Mouse (Mus musculus) erythroid progenitor cell, adult 5-6 weeks (primary cell): ENCODE results near the gene Grm3. TPM values are rescaled to one million over a fixed set of nuclear protein-coding genes. Genes with fewer than 3 reads are reported as not detected.

Experiments used
- ATAC-seq: replicated peaks from 2 replicates; pipeline ENCODE4 v1.8.0; 2016; ENCODE audit warnings: moderate number of reproducible peaks, mild to moderate bottlenecking, moderate TSS enrichment, inconsistent platforms; ENCODE audit not compliant: poor library complexity, low FRiP score, severe bottlenecking
- total RNA-seq, 2 experiments: library from RNA; stranded (forward) in 1 of 2; stranded (reverse) in 1 of 2; fragments of 150-400 nt in 1 of 2; fragments of 186-747, 209-891 nt in 1 of 2; gene quantifications; 2 replicates each; pipeline versions ENCODE4 v1.2.3 to v1.2.4; 2015 to 2017; ENCODE audit warnings: low replicate concordance in 2 of 2

Gene Grm3
- total RNA-seq (2015; ENCODE audit: low replicate concordance) = 0.72 TPM in 1 of 2 replicates, not detected in the other
- total RNA-seq (2017; ENCODE audit: low replicate concordance) = not detected in 2 replicates

DNA sequence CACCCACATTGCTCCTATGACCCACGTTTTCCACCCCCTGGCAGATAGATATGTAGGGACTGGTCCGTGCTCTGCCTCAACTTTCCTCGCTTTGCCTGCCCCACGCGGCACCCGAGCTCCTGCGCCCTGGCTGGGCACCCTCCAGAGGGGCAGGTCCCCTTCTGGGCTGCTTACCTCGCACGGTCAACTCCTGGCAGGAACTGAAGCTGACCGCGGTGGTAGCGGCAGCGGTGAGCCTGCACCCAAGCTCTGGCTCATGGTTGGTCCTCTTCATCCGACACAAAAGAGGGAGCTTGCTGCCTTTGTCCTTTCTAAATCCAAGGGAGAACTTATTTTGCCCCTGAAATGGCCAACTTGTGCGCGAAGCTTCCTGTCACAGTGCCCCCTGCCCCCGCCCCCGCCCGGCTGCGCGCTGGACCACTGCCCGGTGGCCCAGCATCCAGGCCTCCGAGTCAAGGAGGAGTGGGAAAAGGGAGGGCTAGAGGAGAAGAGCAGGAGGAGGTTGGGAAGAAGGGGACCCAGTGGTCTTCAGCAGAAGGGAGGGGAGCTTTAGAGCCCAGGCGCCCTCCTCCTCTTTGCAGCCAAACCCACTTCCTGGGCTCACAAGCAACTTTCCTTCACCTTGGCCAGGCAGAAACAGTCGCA is at the start of gene Grm3:
TSS of gene Grm3 (minus strand) at position 215 of the 645 bp plus-strand sequence.
- ATAC-seq = no peak

DNA sequence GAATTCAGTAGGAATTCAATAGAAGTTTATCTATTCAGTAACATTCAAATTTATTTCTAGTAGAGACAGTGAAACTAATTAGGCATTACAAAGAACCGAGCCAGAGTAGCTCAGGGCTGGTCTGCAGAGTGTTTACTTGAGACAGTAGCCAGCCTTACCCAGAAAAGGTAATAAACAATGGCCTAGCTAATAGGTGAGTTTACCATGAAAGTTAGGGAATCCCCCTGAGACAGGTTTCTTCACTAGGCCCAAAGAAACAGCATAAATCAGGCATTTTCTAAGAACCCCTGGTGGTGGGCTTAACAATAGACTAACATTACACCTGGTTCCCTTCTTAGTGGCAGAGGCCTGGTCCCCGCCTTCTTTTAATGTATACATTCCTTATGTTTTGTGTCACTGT is 30.8 kb upstream of the Grm3 start:
- no peak for ATAC-seq

DNA sequence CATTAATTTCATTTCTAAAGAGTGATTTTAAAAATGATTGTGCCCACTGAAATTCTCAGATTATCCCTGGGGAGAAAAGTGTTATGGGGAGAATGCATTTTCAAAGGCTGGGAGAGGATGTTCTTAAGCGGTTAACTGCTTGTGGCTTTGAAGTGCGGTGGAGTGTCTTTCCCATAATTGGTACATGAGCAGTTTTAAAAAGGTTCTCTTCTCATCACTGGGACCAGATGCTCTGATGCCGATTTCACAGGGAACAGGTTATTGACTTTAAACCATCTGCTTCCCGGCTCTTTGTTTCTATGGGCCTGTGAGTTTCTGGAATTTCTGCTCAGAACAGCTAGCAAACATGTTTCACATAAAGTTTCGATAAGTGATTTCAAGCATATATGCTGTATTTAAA is 23.2 kb upstream of the Grm3 start:
- no peak for ATAC-seq

DNA sequence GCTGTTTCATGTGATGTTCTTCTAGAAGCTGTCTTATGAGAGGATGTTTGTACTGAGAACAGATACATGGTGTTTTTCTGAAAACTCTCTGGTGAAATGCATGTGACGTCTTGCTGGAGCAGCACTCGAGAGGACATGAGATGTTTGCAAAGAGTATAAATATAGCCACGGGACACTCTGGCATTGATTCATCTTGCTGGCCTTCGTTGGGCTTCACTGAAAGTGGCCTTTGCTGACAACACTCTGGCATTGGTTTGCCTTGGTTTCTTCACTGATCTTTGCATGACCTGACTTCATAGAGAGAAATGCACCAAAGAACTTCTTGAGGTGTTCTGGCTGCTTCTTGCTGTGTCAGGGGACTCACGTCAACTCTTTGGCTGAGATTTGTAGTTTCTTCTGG is 19.1 kb upstream of the Grm3 start:
- no peak for ATAC-seq

DNA sequence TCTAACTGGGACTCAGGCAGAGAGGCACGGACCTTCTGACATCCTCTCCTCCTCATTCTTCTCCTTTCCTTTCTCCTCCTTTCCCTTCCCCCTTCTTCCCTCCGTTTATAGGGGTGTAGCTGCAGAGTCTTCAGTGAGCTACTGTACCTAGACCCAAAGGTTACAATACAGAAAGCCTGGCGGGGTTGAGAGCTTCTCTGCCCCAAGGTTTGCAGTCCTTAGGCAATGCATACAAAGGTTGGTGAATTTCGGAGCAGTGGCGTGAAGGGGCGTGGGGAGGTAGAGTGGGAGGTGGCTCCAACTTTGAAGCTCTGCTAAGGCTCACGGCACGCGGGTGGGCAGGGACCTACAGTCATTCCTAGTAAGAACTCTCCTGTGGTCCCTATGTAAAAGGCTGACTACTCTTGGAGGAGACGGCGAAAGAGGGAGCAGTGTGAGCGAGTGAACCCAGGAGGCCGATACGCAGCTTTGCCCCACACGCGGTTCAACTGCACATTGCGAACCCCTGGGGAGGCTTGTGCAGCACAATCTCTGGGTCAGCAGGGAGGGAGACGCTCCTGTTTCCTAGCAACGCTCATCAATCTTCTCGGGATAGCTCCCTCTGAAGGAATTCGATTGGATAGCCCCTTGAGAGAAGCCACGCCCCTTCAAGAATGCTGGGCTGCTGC is 765 bp upstream of the Grm3 start:
- no peak for ATAC-seq

DNA sequence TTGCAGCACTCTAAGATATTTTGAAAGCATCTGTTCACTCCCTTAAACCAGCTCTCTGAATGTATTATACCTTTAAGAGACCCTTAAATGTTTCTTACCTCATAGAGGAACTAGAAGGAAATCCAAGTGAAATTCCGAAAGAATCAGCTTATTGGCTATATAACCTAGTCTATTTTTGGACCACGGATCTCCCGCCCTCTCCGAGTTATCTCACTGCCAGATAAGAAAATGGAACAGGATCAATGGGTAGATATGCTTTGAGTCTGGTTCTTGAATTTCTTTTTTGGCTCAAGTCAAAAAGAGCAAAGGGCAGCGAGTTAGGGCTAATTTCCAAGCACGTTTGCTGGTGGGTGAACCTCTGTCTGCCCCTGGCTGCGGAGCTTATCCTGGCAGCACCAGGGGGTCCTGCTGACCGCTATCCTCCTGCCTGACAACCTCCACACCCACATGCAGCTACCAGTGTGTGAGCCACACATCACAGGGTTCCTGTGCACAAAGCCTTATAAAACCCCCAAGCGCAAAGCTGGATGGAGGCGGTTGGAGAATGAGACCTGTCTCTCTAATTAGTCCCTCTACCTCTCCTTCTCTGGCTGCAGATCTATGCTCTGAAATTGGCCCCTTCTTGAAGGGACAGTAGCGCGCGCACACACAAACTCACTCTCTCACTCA is 549 bp downstream of the Grm3 start:
- ATAC-seq = no peak

DNA sequence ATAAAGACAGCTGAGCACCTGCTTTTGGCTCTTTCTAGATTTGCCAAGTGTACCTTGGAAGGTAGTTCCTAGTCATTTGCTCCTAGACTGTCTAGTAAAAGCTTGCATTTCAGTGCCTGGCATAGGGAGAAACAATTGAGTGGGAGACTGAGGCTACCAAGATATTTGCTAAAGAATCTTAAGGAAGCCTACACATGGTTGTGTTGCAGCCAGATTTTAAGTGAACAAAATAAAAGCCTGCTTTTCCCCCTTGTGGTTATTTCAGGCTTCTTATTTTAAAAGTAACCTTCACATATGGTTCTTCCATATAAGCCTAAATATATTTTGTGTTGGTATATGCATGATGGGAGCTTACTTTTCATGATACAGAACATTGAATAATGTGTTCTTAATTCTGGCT is 3.8 kb downstream of the Grm3 start:
- ATAC-seq = no peak

DNA sequence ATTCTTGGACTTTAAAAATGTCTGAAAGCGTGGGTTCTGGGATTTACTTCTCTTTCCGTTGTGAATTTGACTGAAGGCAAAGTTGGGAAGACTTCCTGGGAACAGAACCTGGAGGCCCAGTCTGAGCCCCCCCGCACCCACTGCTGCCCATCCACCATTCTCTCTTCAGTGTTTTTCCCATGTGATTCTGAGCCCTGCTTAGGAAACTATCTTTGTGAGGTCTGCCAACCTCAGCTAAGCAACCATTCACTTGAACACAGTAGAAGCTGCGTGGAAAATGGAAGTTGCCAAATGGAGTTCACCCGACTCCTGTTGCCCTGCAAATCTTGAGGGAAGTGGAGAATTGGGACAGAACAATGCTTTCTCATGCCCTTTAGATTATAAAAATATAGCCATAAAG is 8.7 kb downstream of the Grm3 start:
- ATAC-seq = no peak

DNA sequence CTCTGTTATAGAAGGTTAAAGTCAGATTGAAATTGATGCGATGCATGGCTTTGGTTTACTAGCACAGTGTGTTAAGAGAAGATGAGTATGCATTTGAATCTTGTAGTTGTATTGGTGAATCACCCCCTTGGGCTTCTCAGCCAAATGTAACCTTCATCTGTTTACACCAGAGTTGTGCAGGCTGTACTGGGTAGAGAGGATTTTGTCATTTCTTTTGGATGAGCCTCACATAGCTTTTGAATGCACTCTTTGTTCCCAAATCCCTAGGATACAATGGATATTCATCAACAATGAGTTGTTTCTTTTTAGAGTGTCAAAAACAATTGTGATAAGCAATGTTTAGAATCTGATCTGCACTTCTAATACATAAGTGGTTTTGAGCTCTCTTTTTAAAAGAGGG is 17.9 kb downstream of the Grm3 start:
- ATAC-seq = no peak

DNA sequence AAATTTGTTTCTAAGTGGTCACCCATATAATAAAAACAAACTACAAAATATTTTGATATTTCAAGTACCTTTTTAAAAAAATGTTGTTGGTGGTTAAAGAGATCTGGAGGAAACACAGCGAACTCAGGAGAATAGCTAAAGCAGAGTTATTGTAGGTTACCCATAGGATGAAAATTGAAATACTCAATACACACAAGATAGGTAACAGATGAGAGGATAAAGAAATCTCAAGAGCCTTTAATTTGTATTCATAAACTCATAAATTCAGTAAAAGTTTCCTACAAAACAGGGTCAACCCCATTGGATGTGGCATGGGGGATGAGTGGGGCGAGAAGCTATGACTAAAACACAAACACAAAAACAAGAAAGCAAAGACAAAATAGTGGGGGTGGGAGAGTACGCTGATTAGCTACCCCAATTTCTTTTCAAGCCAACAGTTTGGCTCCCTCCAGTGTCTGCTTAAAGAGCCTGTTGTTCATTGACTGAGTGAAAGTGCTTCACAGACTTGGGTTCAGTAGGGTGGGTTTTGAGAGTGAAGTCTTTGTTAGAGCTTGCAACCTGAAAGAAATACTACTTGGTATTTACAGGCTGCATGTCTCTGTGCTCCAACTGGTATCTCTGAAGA is 21.5 kb downstream of the Grm3 start:
- ATAC-seq = no peak

DNA sequence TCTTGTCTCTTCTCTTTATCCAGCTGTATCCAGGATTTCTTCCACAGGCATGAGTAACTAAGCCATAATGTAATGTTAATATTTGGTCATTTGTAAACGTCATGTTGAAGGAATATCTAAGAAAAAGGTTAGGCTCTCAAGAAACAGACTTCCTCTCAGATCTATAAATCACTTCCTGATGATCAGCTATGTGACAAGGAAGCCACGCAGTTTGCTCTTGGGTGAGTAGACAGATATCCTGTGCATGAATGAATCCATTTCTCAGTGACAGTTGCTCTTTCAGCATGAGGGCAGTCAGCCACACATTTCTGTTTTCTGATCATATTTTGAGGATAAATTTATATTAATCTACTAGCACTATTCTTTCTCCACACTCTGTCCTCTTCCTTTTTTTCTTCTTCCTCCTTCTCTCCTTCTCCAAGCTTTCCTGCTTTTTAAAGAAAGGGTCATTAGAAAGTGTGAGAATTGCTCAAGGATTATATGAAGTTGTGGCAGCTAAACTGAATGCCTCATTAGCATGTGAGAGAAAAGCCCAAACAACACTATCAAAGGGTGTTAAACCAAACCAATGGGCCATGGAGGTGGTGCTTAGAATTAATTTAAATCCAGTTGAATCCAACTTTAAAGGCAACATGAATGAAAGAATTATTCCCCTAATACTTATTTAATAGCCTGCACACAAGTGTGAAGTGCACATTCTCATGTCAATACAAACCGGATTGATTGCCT is 22.1 kb downstream of the Grm3 start:
- no peak for ATAC-seq

DNA sequence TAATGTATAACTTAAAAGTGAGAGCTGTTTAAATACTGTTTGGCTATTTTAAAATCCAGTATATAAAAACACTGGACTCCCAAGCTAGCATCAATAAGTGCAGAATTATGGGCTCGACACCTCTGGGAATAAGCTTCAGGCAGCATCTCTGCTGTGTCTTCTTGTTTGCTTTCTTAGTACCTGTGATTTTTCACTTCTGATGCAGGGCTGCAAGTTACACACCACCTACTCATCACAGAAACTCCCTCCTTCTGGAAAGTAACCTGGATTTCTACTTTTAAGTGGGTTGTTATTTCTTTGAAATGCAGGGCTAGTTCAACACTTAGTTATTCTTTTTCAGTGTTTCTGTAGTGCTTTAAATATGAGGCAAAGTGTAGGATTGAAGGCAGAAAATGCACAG is 32.6 kb downstream of the Grm3 start:
- no peak for ATAC-seq

DNA sequence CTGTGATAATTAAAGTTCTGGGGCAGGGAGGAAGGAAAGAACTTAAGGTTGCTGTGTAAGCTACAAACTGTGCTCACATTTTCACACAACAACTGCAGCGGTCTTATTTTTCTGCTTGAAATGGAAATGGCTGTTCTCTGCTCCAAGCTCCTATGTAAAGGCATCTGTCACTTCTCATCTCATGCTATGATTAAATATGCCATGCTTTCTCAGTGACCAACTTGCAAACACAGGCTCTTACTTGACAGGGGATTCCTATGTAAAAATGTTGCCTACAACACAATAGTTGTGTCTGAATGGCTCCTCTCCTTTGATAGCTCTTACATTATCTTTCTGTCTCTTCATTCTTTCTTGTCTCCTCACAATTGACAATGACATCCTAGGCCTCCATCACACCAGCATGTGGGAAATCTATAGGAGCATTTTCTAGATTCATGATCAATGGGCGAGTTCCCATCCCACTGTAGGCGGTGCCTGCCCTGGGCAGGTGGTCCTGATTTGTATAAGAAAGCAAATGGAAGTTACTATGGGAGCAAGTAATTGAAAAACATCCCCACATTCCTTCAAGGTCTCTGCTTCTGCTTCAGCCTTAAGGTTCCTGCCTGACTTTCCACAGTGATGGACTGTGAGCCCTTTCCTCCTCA is 34.2 kb downstream of the Grm3 start:
- no peak for ATAC-seq

DNA sequence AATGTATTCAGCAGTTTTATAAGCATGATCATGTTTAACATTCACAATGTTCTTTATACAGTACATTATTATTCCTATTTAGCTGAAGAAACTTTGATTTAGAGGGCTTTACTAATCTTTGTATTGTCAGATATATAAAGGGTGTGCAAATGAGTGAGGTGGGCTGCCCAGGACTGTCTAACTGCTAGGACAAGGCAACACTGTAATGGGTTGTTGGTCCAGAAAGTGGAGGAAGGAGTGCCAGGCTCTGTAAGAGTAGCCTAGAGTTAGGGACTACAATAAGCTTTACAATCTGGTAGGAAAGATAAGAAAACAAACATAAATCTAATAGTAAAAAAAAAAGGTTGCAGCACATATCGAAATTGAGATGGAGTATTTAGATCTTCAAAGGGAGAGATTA is 34.8 kb downstream of the Grm3 start:
- no peak for ATAC-seq

DNA sequence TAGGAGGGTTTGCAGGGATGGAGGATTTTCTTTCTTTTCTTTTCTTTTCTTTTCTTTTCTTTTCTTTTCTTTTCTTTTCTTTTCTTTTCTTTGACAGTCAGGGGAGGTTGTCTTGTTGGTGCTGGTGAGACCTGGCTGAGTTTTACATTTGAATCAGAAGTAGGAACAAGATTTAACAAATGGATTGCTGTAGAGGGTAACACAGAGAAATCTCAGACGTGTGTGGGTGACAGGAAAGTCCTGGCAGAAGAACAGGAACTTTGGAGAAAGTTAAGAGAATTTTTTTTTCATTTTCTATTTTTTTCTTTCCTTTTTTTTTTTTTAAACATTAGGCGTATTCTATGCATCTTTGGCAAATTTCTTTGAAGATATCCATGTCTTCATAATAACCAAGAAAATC is 41.8 kb downstream of the Grm3 start:
- ATAC-seq = no peak

DNA sequence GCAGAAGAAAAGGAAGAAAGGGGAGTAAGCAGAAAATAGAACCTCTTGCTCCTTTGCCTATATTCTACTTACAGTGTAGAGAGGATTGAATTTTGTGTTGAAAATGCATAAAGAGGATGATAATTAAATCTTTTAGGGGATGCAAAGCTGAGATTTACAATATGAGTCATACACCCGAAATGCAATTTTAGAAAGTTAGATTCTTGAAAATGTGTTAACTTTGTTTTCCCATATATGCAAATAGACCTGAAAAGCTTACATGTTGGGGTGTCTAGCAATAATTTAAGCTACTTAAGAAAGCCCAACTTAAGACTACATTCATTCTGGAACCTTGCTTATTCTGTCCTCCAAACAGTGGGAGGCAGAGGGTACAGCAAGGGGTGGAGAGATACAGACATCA is 56.0 kb downstream of the Grm3 start:
- no peak for ATAC-seq

DNA sequence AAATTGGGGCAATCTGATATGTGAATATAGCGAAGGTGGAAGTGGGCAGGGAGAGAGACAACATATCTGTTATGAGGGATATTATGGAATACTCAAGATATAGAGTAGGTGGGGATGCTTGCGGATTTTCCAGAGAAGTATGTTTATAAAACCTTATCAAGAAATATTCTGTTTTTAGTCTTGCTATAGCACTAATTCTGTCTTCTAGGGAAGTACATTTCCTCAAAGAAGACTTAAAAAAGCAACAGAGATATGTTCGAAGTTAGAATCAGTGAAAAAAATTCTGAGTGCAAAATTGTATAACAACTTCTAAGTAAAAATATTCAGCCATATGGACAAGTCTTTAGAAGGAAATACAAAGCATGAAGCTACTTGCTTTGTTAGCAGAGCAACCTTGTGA is 61.6 kb downstream of the Grm3 start:
- no peak for ATAC-seq

DNA sequence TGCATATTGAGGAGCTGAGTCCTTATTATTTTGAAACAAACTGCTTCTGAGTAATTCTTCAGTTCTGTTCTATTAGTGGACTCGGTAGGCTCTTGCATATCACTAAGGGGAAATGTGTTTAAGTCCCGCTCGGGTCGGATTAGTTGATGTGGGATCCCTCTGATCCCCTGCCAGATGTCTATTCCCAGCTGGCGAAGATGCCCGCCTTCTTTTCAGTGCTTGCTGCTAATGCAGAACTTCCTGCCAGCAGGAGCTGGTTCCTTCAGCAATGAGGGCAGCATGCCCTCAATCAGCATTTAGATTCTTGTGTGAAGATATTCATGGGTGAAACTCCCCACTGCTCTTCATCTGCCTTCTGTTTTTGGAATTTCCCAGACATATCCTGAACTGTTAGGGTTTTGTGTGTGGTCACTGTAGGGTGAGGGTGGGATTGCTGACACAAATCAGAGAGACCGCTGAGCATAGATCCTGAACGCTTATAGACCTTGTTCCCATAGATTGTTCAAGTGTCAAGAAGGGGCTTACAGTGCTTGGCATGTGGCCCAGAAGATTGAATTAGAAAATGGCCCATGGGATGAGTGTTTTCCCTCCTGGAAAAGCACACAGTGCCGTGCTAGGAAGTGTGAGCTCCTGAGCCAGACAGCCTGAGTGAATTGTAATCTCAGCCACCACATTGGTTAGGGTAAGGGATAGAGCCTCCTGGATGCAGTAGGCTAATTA is 62.9 kb downstream of the Grm3 start:
- ATAC-seq = no peak

DNA sequence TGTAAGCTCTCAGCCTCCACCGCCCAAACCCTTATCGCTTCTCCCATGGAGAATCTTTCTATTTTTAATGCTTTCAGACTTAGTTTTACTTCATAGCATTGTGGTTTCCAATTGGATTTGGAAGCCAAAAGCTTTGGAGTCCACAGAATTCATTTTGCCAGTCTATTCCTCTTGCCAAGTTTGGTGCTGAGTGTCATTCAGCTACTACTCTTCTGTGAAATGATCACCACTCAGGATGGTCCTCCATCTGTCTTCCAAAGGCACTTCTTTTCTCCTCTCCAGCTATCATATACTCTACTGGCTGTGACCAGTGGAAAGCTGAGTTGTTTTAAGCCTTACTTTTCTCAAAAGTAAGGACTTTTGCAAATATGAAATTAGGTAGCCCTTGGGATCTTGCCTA is 86.4 kb downstream of the Grm3 start:
- no peak for ATAC-seq
